Mouse (Mus musculus) hindbrain, embryonic 16.5 days (tissue): ENCODE results near the gene Ubp1. TPM values are rescaled to one million over a fixed set of nuclear protein-coding genes. Genes with fewer than 3 reads are reported as not detected.

ENCODE experiments used
- ATAC-seq: fragments of 200-750 bp; cut with Nextera tagmentation; 2 replicates; pipeline ENCODE4 v1.8.0; 2017; ENCODE audit warnings: moderate TSS enrichment, moderate library complexity
- H3K27ac ChIP-seq: fragments of 300-500 bp; sonication (generic); 2 replicates; pipeline ENCODE4 v1.5.1; 2014; ENCODE audit warnings: low read depth, mild to moderate bottlenecking, control low read depth, low read length, moderate library complexity
- H3K27me3 ChIP-seq: fragments of 300-500 bp; sonication (generic); replicated peaks from 2 replicates; pipeline ENCODE4 v1.6.1; 2014; ENCODE audit warnings: low read length; ENCODE audit not compliant: control insufficient read depth, insufficient read depth
- H3K36me3 ChIP-seq: fragments of 300-500 bp; sonication (generic); 2 replicates; pipeline ENCODE4 v1.6.1; 2014; ENCODE audit warnings: mild to moderate bottlenecking, low read length, moderate library complexity, mixed read lengths; ENCODE audit not compliant: control insufficient read depth, insufficient read depth
- H3K4me1 ChIP-seq: fragments of 300-500 bp; sonication (generic); 2 replicates; pipeline ENCODE4 v1.6.1; 2014; ENCODE audit warnings: low read depth, low read length; ENCODE audit not compliant: control insufficient read depth, insufficient read depth
- H3K4me2 ChIP-seq: fragments of 300-500 bp; sonication (generic); 2 replicates; pipeline ENCODE4 v1.6.1; 2014; ENCODE audit warnings: mild to moderate bottlenecking, low read length, control low read depth, moderate library complexity
- H3K4me3 ChIP-seq: fragments of 300-500 bp; sonication (generic); 2 replicates; pipeline ENCODE4 v1.5.1; 2014; ENCODE audit warnings: mild to moderate bottlenecking, low read length, control low read depth, moderate library complexity
- H3K9ac ChIP-seq: fragments of 300-500 bp; sonication (generic); 2 replicates; pipeline ENCODE4 v1.6.1; 2014; ENCODE audit warnings: low read depth, mild to moderate bottlenecking, control low read depth, low read length, moderate library complexity
- H3K9me3 ChIP-seq: fragments of 300-500 bp; sonication (generic); 2 replicates; pipeline ENCODE4 v1.6.1; 2014; ENCODE audit warnings: mild to moderate bottlenecking, low read length, moderate library complexity; ENCODE audit not compliant: control insufficient read depth
- WGBS: fragments of 180-500 bp; shearing (Covaris S2); extraction: QIAGEN DNeasy Blood & Tissue Kit; methylation state at CpG from one replicate; pipeline ENCODE4 v1.1.7; 2014; 5-methylcytosine and 5-hydroxymethylcytosine counted together
- polyA plus RNA-seq: library from polyadenylated mRNA; unstranded; fragments of >200 nt; fragmentation: Nextera tagmentation; extraction: Ambion mirVana; gene quantifications from 2 replicates; pipeline ENCODE4 v1.2.1, GENCODE M21; 2015

Gene Ubp1
- polyA plus RNA-seq, 1 experiment from 2014 or later: 21.3 TPM

GRCm38 (mm10) chr9:113990547-113991248, 60.0 kb downstream of the Ubp1 start:
- WGBS: 26% methylated on average over 18 of the region's 18 CpGs
- no peak overlapping the region for H3K27ac ChIP-seq
- no peak overlapping the region for H3K9ac ChIP-seq
- peak; percentile 86 for ATAC-seq
- no peaks in the 10 kb centered on the region for H3K9me3 ChIP-seq
- no peaks in the 10 kb centered on the region for H3K27me3 ChIP-seq
- no peaks in the 10 kb centered on the region for H3K4me1 ChIP-seq
- H3K4me2 ChIP-seq: peak overlapping the region; percentile 30
- H3K36me3 ChIP-seq: peaks cover 3% of the 10 kb centered on the region; the same call in 1 of the 2 replicates
- no peak overlapping the region for H3K4me3 ChIP-seq

GRCm38 (mm10) chr9:113992810-113993209, 62.1 kb downstream of the Ubp1 start:
- no peak overlapping the region for H3K9ac ChIP-seq
- no peak for ATAC-seq

DNA sequence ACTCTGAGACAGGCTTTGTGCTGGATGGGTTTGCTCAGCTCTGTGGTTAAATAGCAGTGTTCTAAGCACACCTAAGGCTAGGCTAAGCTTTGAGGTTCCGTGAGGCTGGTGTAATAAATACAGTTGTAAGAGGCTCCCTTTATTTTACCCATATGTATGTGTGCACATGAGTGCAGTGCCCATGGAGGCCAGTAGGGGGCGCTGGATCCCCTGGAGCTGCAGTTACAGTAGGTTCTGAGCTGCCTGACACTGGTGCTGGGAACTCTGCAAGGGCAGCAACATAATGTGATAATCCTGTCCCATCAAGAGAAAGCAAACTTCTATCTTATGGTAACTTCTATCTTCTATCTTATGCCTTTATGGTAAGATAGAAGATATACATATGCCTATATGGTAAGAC, 67.6 kb downstream of the Ubp1 start:
- no peak for ATAC-seq
- no peak overlapping the region for H3K27ac ChIP-seq
- no peaks in the 10 kb centered on the region for H3K4me1 ChIP-seq
- peaks cover 18% of the 10 kb centered on the region for H3K36me3 ChIP-seq
- H3K4me2 ChIP-seq: no peak overlapping the region
- H3K27me3 ChIP-seq: no peaks in the 10 kb centered on the region
- 63% methylated on average over 2 of the region's 2 CpGs for WGBS
- H3K9ac ChIP-seq: no peak overlapping the region
- no peak overlapping the region for H3K4me3 ChIP-seq
- peaks cover 2% of the 10 kb centered on the region; the same call in 1 of the 2 replicates for H3K9me3 ChIP-seq

More at GRCm38 (mm10) chr9:113992810-113993209, 62.1 kb downstream of the Ubp1 start:
- Histone ChIP-seq H3K27ac (no peak overlapping the region), H3K4me1 (no peaks in the 10 kb centered on the region), H3K4me2 (no peak overlapping the region), H3K27me3 (no peaks in the 10 kb centered on the region), H3K9me3 (no peaks in the 10 kb centered on the region), H3K4me3 (no peak overlapping the region), H3K36me3 (peaks cover 3% of the 10 kb centered on the region; the same call in 1 of the 2 replicates)
- WGBS: 87% methylated on average over 7 of the region's 7 CpGs

DNA sequence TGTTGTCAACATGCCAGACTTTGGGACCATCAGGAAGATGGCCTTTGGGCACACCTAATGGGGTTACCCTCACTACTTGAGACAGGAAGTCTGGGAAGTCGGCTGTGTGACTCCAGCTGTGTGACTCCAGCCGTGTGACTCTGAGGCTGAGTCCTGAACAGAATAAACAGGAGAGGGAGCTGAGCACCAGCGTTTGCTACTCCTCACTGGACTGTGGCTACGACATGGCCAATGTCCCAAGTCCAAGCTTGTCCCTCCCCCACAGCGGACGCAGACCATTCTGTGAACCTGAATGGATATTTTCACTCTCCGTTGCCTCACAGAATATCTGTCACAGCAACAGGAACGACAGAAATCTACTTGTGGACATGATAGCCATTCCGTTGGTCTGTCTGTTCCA, 76.1 kb downstream of the Ubp1 start:
- Histone ChIP-seq H3K4me3 (no peak overlapping the region), H3K4me1 (no peaks in the 10 kb centered on the region), H3K36me3 (0 out of 2 replicates have a peak, but pooled peaks cover 2% of the 10 kb centered on the region), H3K9ac (no peak overlapping the region), H3K9me3 (no peaks in the 10 kb centered on the region), H3K27me3 (no peaks in the 10 kb centered on the region), H3K4me2 (no peak overlapping the region), H3K27ac (no peak overlapping the region)
- 74% methylated on average over 9 of the region's 9 CpGs for WGBS
- no peak for ATAC-seq

DNA sequence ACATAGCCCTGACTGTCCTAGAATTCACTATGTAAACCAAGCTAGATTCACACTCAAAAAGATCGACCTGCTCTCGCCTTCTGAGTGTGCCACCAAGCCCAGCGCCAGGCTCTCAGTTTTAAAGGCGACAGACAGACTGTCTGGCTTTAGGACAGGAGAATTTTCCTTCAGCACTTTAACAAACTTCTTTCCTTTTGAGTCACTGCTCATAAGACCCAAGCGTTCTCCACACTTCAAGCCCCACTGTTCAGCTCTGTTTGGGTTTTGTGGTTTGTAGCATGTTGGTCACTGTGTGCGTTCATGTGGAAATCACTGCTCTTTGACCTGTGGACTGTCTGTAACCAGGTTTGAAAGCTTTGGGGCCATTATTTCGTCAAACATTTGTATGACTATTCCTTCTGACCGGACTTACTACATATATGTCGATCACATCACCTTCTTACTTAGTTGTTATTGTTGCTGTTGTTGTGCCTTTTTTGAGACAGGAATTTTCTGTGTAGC, 77.2 kb downstream of the Ubp1 start:
- no peak for ATAC-seq
- Histone ChIP-seq H3K4me3 (no peak overlapping the region), H3K36me3 (peaks cover 3% of the 10 kb centered on the region; the same call in 1 of the 2 replicates), H3K9ac (no peak overlapping the region), H3K27ac (no peak overlapping the region), H3K4me2 (no peak overlapping the region), H3K27me3 (no peaks in the 10 kb centered on the region), H3K4me1 (no peaks in the 10 kb centered on the region), H3K9me3 (no peaks in the 10 kb centered on the region)
- WGBS: 92% methylated on average over 9 of the region's 9 CpGs

GRCm38 (mm10) chr9:114009526-114009925, 78.8 kb downstream of the Ubp1 start:
- ATAC-seq: no peak
- peaks cover 3% of the 10 kb centered on the region; the same call in 1 of the 2 replicates for H3K36me3 ChIP-seq
- no peaks in the 10 kb centered on the region for H3K9me3 ChIP-seq
- H3K4me2 ChIP-seq: no peak overlapping the region
- no peaks in the 10 kb centered on the region for H3K27me3 ChIP-seq
- WGBS: 37% methylated on average over 5 of the region's 5 CpGs
- no peak overlapping the region for H3K4me3 ChIP-seq
- no peak overlapping the region for H3K9ac ChIP-seq
- no peak overlapping the region for H3K27ac ChIP-seq
- H3K4me1 ChIP-seq: no peaks in the 10 kb centered on the region

DNA sequence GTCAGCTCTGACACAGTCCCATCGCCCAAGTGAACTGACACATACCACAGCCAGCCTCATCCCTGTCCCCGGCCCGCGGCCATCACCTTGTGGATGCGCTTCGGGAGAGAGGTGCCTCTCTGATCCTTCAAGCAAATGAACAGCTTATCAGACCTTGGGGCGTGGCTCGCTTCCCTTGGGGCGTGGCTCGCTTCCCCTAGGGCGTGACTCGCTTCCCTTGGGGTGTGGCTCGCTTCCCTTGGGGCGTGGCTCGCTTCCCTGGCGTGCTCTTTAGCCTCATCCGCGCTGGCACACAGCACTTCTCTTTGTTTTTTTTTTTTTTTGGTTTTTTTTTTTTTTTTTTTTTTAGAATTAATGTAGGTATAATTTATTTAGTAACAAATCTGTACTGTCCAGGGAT, 80.5 kb downstream of the Ubp1 start:
- no peaks in the 10 kb centered on the region for H3K9me3 ChIP-seq
- no peaks in the 10 kb centered on the region for H3K4me1 ChIP-seq
- H3K9ac ChIP-seq: no peak overlapping the region
- H3K4me2 ChIP-seq: no peak overlapping the region
- 73% methylated on average over 18 of the region's 18 CpGs for WGBS
- ATAC-seq: no peak
- peaks cover 3% of the 10 kb centered on the region; the same call in 1 of the 2 replicates for H3K36me3 ChIP-seq
- no peaks in the 10 kb centered on the region for H3K27me3 ChIP-seq
- H3K27ac ChIP-seq: no peak overlapping the region
- H3K4me3 ChIP-seq: no peak overlapping the region

GRCm38 (mm10) chr9:114014034-114014433, 83.3 kb downstream of the Ubp1 start:
- no peaks in the 10 kb centered on the region for H3K9me3 ChIP-seq
- 95% methylated on average over 1 of the region's 1 CpGs for WGBS
- no peak for ATAC-seq

DNA sequence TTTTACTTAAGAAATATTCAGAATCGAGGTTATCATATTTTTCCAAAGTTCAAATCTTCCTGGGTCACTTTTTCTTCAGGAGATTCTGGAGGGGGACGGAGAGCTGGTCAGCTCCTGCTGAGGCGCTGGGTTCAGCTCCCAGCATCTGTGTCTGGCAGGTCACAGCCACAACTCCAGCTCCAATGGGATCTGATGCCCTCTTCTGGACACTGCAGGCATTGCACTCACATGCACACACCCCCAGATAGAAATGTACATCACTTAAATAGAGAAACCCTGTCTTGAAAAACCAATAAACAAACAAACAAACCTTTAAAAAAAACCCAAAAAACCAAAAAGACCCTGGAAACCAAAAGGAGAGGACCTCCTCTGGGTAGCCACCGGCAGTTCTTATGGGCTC, 85.0 kb downstream of the Ubp1 start:
- no peaks in the 10 kb centered on the region for H3K9me3 ChIP-seq
- no peak for ATAC-seq
- H3K4me2 ChIP-seq: no peak overlapping the region
- 88% methylated on average over 4 of the region's 4 CpGs for WGBS
- no peak overlapping the region for H3K4me3 ChIP-seq
- H3K27ac ChIP-seq: no peak overlapping the region
- no peak overlapping the region for H3K9ac ChIP-seq
- peaks cover 3% of the 10 kb centered on the region; the same call in 1 of the 2 replicates for H3K36me3 ChIP-seq
- H3K27me3 ChIP-seq: no peaks in the 10 kb centered on the region
- no peaks in the 10 kb centered on the region for H3K4me1 ChIP-seq

More at GRCm38 (mm10) chr9:114014034-114014433, 83.3 kb downstream of the Ubp1 start:
- H3K27me3 ChIP-seq: no peaks in the 10 kb centered on the region
- peaks cover 3% of the 10 kb centered on the region; the same call in 1 of the 2 replicates for H3K36me3 ChIP-seq
- no peak overlapping the region for H3K9ac ChIP-seq
- H3K4me2 ChIP-seq: no peak overlapping the region
- no peak overlapping the region for H3K27ac ChIP-seq
- H3K4me3 ChIP-seq: no peak overlapping the region
- no peaks in the 10 kb centered on the region for H3K4me1 ChIP-seq
